Mouse (Mus musculus) urinary bladder, postnatal 0 days (tissue): ENCODE results near the gene Olfr392. TPM values are rescaled to one million over a fixed set of nuclear protein-coding genes. Genes with fewer than 3 reads are reported as not detected.

Source experiments
- polyA plus RNA-seq: library from polyadenylated mRNA; unstranded; fragments of >200 nt; fragmentation: Nextera tagmentation; extraction: Ambion mirVana; gene quantifications from 2 replicates; pipeline ENCODE4 v1.2.1, GENCODE M21; 2015

Olfr392 gene
- polyA plus RNA-seq: not detected in 2 replicates

GRCm38 (mm10) chr11:73816949-73817348 lies at the start of gene Olfr392:
Gene Olfr392 (minus strand): TSS chr11:73817049.

GRCm38 (mm10) chr11:73851354-73851753 lies 34.5 kb upstream of the Olfr392 start, which contains the start of gene Olfr393:
Gene Olfr393 (minus strand): TSS chr11:73851454.

GRCm38 (mm10) chr11:73802952-73803351 lies 13.9 kb downstream of the Olfr392 start, which contains the start of gene Olfr391-ps:
Gene Olfr391-ps (minus strand): TSS chr11:73803052.

GRCm38 (mm10) chr11:73782664-73783063 lies 34.2 kb downstream of the Olfr392 start, which contains the start of gene Olfr390:
Gene Olfr390 (plus strand): TSS chr11:73782964.

GRCm38 (mm10) chr11:73780613-73781012 lies 36.2 kb downstream of the Olfr392 start, which contains the start of gene Olfr389:
Gene Olfr389 (minus strand): TSS chr11:73780713.

Other genes starting within 250 kb of the Olfr392 start
- gene Olfr385, start 224.0 kb downstream of the Olfr392 start, polyA plus RNA-seq: not detected in 2 replicates
- not detected in 2 replicates for gene Olfr384, start 218.5 kb downstream of the Olfr392 start, polyA plus RNA-seq
- gene Zfp735, start 128.3 kb downstream of the Olfr392 start, polyA plus RNA-seq: not detected in 2 replicates
- not detected in 2 replicates for gene Olfr389, start 36.3 kb downstream of the Olfr392 start, polyA plus RNA-seq
- not detected in 2 replicates for gene Olfr390, start 34.1 kb downstream of the Olfr392 start, polyA plus RNA-seq
- not detected in 2 replicates for gene Olfr391-ps, start 14.0 kb downstream of the Olfr392 start, polyA plus RNA-seq
- gene Olfr393, start 34.4 kb upstream of the Olfr392 start, polyA plus RNA-seq: not detected in 2 replicates
- not detected in 2 replicates for gene Olfr394, start 73.7 kb upstream of the Olfr392 start, polyA plus RNA-seq
- not detected in 2 replicates for gene Olfr395, start 92.2 kb upstream of the Olfr392 start, polyA plus RNA-seq
- gene Olfr23, start 119.6 kb upstream of the Olfr392 start, polyA plus RNA-seq: not detected in 2 replicates
- gene Olfr397, start 143.8 kb upstream of the Olfr392 start, polyA plus RNA-seq: not detected in 2 replicates
- gene Olfr398, start 173.4 kb upstream of the Olfr392 start, polyA plus RNA-seq: not detected in 2 replicates
- gene Olfr139, start 239.5 kb upstream of the Olfr392 start, polyA plus RNA-seq: not detected in 2 replicates
- gene Olfr399, start 239.6 kb upstream of the Olfr392 start, polyA plus RNA-seq: not detected in 2 replicates